Mouse (Mus musculus) left cerebral cortex, postnatal 14 days (tissue): ENCODE results near the gene Prdm13. TPM values are rescaled to one million over a fixed set of nuclear protein-coding genes. Genes with fewer than 3 reads are reported as not detected.

Source experiments
- DNase-seq, 2 experiments: peaks; one replicate each; pipeline ENCODE4 v3.0.0; 2021 to 2022; ENCODE audit warnings: low spot score in 2 of 2, mixed read lengths in 1 of 2
- intact Hi-C: fragments of 180-260 bp; cut with DNase I; formaldehyde crosslinking; loops from one replicate; pipeline ENCODE4 v1.15.1; 2025
- long read RNA-seq, 2 experiments: library from polyadenylated mRNA; stranded (forward); transcript quantifications; one replicate each; pipeline ENCODE4 v2.0.0; 2021
- total RNA-seq, 2 experiments: library from RNA; stranded (reverse); gene quantifications; 2 replicates each; pipeline ENCODE4 v1.2.3; 2021

Gene Prdm13
- total RNA-seq, result not detected
- long read RNA-seq, experiment 1, result 0 reads
- long read RNA-seq, experiment 2, result 0 reads

- no peak for DNase-seq
- intact Hi-C loops, result no loop called here
These were observed at the start of gene Prdm13 for GRCm38 (mm10) chr4:21685595-21686091. Gene Prdm13 (minus strand): TSS chr4:21685963.

GRCm38 (mm10) chr4:21727615-21728165 is 41.9 kb upstream of the Prdm13 start, which contains the start of gene Ccnc:
Gene Ccnc (plus strand): TSS chr4:21727701.
- DNase-seq, result peak; percentile 93
- intact Hi-C loops, result loop anchor here (5.0 kb wide), 1 partner anchor 85 kb away; no protein-coding TSS in a partner anchor

DNA sequence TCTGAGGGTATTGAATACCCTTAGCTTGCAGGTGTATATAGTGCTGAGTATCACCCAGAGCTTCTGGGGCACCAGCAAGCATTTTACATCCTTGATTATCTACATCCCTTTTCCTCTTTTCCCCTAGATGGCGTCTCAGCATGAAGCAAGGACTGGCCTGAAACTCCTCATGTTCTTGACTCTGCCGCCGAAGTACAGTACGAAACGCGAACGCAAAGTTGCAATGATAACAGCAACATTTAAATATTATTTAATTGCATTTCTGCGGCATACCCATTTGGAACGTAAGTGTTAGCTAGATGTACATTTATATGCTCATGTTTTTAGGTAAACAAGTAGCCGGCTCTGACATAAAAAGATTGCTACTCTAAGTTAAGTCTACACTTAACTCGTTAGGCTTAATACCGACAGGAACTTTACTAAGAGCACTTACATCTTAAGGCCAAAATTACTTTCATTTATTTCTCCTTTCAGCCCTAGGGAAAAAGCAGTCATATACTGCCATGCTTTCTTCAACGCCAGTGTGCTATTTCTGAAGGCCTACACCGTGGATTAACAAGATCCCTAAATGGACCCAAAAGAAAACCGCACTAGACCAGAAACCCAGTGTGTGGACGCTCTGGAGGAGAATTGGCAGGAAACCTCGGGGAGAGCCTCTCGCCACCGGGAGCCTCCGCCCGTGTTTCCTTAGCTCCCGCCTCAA is 41.3 kb upstream of the Prdm13 start:
- peak; percentile 56 to 72 for DNase-seq
- intact Hi-C loops, result loop anchor here (5.0 kb wide), 1 partner anchor 85 kb away; no protein-coding TSS in a partner anchor

DNA sequence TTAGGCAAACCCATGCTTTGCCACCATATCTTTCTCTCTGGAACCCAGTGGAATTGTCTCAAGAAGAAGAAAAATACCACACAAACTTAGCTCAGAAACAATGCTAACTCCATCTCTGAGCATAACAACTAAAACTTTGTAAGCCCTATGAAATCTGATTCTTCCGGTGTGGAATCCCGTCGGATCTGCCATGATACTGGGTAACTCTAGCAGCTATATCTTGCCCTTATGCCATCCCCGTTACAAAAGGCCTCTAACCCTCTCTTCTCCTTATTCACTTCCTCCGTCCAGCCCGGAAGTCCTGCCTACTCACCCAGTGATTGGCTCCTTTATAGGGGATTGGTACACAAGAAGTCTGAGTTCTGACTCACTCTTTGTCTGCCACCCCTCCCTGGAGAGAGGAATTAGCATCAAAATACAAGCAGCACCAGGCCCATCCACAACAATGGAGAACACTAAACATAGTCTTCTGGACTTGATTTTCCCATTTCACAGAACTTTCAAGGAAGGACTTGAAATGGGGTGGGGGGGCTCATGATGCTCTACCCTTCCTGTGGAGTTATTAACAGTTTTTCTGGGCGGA is 37.1 kb upstream of the Prdm13 start:
- intact Hi-C loops, result no loop called here
- DNase-seq, result no peak

- intact Hi-C loops, result no loop called here
- DNase-seq, result peak; percentile 22 to 49
These were observed 26.4 kb upstream of the Prdm13 start for GRCm38 (mm10) chr4:21712147-21712546.

DNA sequence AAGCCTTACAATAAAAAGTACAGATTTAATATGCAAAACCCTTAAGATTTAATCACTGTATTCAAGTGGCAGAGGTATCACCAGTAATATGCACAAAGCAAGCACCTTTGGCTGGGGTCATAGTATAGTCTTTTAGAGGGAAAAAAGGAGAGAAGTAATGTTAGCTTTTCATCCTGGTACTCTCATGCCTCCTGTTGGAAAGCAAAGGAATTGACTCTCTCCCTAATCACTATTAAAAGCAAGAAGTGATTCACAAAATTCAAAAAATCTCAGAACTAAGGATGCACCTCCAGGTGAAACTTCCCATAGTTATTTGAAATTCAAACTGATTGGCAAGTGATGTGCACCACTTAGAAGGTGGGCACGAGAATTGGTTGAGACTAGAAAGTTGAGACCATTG is 19.3 kb upstream of the Prdm13 start:
- no peak for DNase-seq
- intact Hi-C loops, result no loop called here

- DNase-seq, result peak; percentile 49 to 63
- intact Hi-C loops, result loop anchor here (10.0 kb wide), 2 partner anchors 161 to 261 kb away; no protein-coding TSS in a partner anchor
These were observed 10.0 kb upstream of the Prdm13 start for GRCm38 (mm10) chr4:21695638-21696254.

GRCm38 (mm10) chr4:21690221-21690620 is 4.5 kb upstream of the Prdm13 start:
- no peak for DNase-seq
- intact Hi-C loops, result loop anchor here (10.0 kb wide), 2 partner anchors 155 to 255 kb away; no protein-coding TSS in a partner anchor

- intact Hi-C loops, result no loop called here
- no peak for DNase-seq
These were observed 3.8 kb upstream of the Prdm13 start for GRCm38 (mm10) chr4:21689492-21689941.

DNA sequence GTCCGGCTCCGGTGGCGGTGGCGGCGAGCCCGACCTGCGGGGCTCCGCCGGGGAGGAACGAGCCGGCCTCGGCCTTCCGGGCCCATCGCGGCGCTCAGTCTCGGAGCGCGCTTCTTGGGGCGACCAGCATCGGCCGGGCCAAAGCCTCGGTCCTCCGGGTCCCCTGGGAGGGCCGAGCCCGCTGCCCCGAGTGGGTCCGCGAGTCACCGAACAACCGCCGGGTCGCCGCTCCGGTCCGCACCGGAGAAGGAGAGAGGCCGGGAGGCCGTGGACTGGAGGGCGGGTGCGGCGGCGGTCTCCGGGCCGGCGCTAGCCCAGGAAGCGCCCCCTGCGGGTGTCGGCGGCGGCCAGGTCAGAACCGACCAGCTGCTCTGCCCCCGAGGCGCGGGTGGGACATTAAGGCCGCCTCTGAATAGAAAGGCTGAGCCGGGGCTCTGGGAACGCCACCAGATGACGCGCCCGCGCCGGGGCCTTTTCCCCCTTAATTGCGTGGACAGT is 3.0 kb upstream of the Prdm13 start:
- DNase-seq, result no peak
- intact Hi-C loops, result no loop called here

DNA sequence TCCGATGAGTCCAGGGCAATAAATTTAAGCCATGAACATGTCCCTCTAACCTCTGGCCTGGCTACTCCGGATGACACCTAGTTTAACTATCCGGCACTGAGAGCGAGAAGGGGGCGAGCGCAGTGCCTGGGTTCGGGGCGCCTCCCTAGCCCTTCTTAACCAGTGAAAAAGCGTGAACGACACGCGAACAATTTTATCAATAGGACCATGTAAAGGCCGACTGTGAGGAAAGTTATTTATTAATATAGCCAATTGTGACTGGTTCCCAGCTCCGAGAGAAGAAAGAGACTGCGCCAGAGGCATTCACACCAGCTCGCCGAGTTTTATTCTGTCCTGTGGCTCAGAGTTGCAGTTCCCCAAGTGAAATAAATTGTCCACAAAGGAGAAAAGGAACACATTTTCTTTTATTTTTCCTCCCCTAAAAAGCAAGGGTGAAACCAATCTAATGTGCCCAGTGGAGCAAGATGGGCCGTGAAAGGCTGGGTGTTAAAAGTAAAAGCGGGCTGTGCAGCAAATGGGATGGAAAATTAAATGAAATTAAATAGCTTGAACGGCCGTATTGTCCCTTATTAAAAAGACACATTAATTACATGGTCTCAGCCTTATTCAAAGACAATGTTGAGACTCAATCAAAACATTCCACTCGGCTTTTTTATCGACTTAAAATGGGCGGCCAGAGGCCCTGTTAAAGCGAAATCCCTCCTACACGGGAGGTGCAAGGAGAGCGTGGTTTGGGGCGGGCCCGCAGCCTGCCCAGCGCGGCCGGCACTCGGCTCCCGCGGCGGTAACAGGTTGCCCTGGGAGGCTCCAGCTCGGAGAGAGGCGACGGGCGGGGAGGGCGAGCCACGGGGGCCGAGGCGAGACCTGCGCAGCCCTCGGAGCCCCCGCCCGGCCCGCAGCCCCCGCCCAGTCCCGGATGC is 2.3 kb upstream of the Prdm13 start:
- intact Hi-C loops, result no loop called here
- DNase-seq, result no peak

GRCm38 (mm10) chr4:21686934-21687333 is 1.2 kb upstream of the Prdm13 start:
- DNase-seq, result no peak
- intact Hi-C loops, result no loop called here

DNA sequence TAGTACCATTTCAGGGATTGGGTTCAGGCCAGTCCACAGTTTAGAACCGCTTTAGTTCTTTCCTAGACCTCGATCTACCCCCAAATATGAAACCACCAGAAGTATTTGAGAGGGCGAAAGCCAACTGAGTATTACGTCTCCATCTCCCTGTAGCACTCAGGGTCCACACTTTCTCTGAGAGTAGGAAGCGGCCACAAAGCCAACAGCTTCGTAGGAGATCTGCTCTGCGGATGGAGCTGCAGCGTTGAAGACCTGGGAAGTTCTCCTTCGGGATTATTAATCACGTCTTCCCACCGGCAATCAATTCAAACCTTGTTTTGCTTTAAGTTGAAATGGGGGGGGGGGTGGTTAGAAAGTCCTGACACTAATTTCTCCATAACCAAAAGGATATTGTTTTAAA is 653 bp upstream of the Prdm13 start:
- DNase-seq, result no peak
- intact Hi-C loops, result no loop called here

- intact Hi-C loops, result no loop called here
- no peak for DNase-seq
These were observed 1.3 kb downstream of the Prdm13 start for GRCm38 (mm10) chr4:21684341-21684970.

GRCm38 (mm10) chr4:21682421-21683150 is 3.2 kb downstream of the Prdm13 start:
- no peak for DNase-seq
- intact Hi-C loops, result no loop called here

DNA sequence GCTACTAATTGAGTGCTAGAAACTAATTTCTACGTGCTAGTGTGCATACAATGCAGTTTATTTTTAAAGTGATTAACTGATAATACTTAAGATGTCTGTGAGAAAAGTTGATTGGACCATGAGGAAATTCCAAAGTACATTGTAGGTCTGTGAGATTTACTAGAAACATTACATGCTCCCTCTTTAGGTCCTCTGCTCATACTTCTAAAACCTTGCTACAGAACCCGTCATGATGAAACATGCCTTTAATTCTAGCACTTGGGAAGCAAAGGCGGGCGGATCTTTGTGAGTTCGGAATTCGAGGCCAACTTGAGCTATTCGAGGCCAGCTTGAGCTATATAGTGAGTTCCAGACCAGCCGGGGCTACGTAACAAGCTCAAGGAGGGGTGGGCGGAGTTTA is 4.8 kb downstream of the Prdm13 start:
- intact Hi-C loops, result no loop called here
- DNase-seq, result no peak

GRCm38 (mm10) chr4:21679624-21680480 is 5.9 kb downstream of the Prdm13 start:
- no peak for DNase-seq
- intact Hi-C loops, result no loop called here
